20 mouse cellular contexts compared by ENCODE assay signal in genomic region chr7:97850331-97850730, GRCm38 (mm10).
A peak's percentile ranks its signal among the peaks of the same experiment; 100 is the strongest.
DNase-seq lines count a peak whose midpoint lies in the region; TF ChIP-seq lines count a peak whose summit lies in the region.
"Had no signal": no experiment of that assay in that cellular context is flagged by ENCODE, and none has a peak within 500 bp of the region (broad histone marks: within the 10 kb centered on the region; RNA-seq: fewer than 3 reads in every experiment).

No protein-coding gene starts in this region.

- DNase-seq in gastrocnemius, adult 2 months = peak; percentile 56
- no peak for DNase-seq in gastrocnemius, postnatal 36 days
- peak; percentile 11 to 27 for DNase-seq in adrenal gland, postnatal 36 days
- peak; percentile 54 to 72 for DNase-seq in lung, adult 18-20 months
- DNase-seq in lung, postnatal 36 days = peak; percentile 69
- no peak for DNase-seq in right cerebral cortex, postnatal 4 days
- no peak for DNase-seq in thymus, postnatal 25 days
- DNase-seq: B cell, adult 2 months; cerebellum, adult 18-20 months; heart, adult 18-20 months; heart, postnatal 4 days; kidney, adult 9 months; kidney, postnatal 36 days; liver, embryonic 13.5 days had no signal

- intact Hi-C loops in gastrocnemius, adult 2 months (cut with DNase I) = loop anchor here (5.0 kb wide), 1 partner anchor 62 kb away; no protein-coding TSS in a partner anchor
- intact Hi-C loops in gastrocnemius, postnatal 36 days (cut with DNase I) = no loop called here

- H3K27ac ChIP-seq in gastrocnemius, adult 2 months = peak overlapping the region; percentile 78
- H3K27ac ChIP-seq: embryonic facial prominence, embryonic 10.5 days; forebrain, embryonic 12.5 days; heart, embryonic 15.5 days; hindbrain, embryonic 15.5 days; intestine, embryonic 15.5 days; limb, embryonic 12.5 days; liver, embryonic 13.5 days had no signal

- no peak for TF ChIP-seq CTCF in gastrocnemius, adult 2 months (IDR thresholded peaks at IDR 0.05)

- H3K4me3 ChIP-seq in gastrocnemius, adult 2 months = no peak overlapping the region
- H3K4me3 ChIP-seq: embryonic facial prominence, embryonic 10.5 days; forebrain, embryonic 12.5 days; heart, embryonic 15.5 days; hindbrain, embryonic 15.5 days; intestine, embryonic 15.5 days; limb, embryonic 12.5 days; liver, embryonic 13.5 days had no signal

Comparison
In these comparisons a context has a peak if more than half of its experiments do, and no peak if none do; other contexts are left out.
1. DNase-seq: peak in gastrocnemius, adult 2 months (single experiment), adrenal gland, postnatal 36 days (2 of 2), lung, adult 18-20 months (2 of 2) and lung, postnatal 36 days (single experiment); none in gastrocnemius, postnatal 36 days (0 of 2), right cerebral cortex, postnatal 4 days (single experiment) and thymus, postnatal 25 days (single experiment).